Mouse (Mus musculus): ENCODE results near the gene Mindy1. TPM values are rescaled to one million over a fixed set of nuclear protein-coding genes. Genes with fewer than 3 reads are reported as not detected.

Gene Mindy1
- polyA plus RNA-seq, 1 experiment, result 33.3 TPM

DNA sequence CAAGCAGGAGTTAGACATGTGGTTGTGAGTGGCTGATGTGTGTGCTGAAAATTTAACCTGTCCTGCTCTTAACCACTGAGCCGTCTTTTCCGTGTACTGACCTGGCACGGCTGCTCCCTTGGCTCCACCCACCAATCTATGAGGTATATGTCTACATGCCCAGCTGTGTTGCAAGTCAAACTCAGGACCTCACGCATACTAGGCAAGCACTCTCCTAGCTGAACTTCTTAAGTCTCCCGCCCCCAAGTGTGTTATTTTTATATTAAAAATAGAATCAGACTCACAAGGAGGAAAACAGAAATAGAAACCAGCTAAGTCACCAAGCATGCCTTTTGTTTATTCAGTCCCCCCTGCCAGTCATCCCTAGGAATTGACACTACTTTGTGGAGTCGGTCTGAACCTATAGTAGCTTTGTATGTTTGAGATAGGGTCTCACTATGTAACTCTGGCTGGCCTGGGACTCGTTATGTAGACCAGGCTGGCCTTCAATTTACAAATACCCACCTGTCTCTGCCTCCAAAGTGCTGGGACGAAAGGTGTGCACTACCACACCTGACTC is 43.5 kb upstream of the Mindy1 start:
- Histone ChIP-seq H3K4me2 (ENCODE audit: low read depth) (peak overlapping the region; percentile 51), H3ac (ENCODE audit: control insufficient read depth, insufficient read length) (no peak overlapping the region), H3K79me2 (ENCODE audit: control insufficient read depth, insufficient read depth) (peaks cover 13% of the 10 kb centered on the region), H3K27me3 (ENCODE audit: control insufficient read depth, insufficient read depth, insufficient read length) (no peaks in the 10 kb centered on the region), H3K36me3 (ENCODE audit: control insufficient read depth, insufficient read depth) (peaks cover 41% of the 10 kb centered on the region), H3K4me3 (no peak overlapping the region)
- TF ChIP-seq REST (IDR thresholded peaks at IDR 0.05; ENCODE audit: insufficient read depth, insufficient read length) (no peak), TCF12 (IDR thresholded peaks at IDR 0.05; ENCODE audit: insufficient read depth, poor library complexity, severe bottlenecking) (peak; percentile 27), SRF (IDR thresholded peaks at IDR 0.05; ENCODE audit: control insufficient read depth, insufficient read length, low read depth) (no peak), MAX (IDR thresholded peaks at IDR 0.05; ENCODE audit: low read depth) (no peak), MYOG (IDR thresholded peaks at IDR 0.05; ENCODE audit: control insufficient read depth in 1 of 3, insufficient read depth in 1 of 3, insufficient read length in 2 of 3, low read depth in 2 of 3) (no peak), USF1 (IDR thresholded peaks at IDR 0.05; ENCODE audit: low read depth) (no peak), MYOD1 (IDR thresholded peaks at IDR 0.05; ENCODE audit: control insufficient read depth in 1 of 3, insufficient read length in 2 of 3, low read depth in 2 of 3) (peak; percentile 73 to 90 (median 87)), E2F4 (IDR thresholded peaks at IDR 0.05; ENCODE audit: insufficient read depth) (no peak), POLR2A (IDR thresholded peaks at IDR 0.05; ENCODE audit: insufficient read length, low read depth) (no peak), TCF3 (IDR thresholded peaks at IDR 0.05; ENCODE audit: insufficient read length, low read depth) (no peak), CEBPB (IDR thresholded peaks at IDR 0.05; ENCODE audit: insufficient read depth, poor library complexity, severe bottlenecking) (no peak), POLR2AphosphoS2 (IDR thresholded peaks at IDR 0.05; ENCODE audit: insufficient read length, low read depth) (peak; percentile 0)

DNA sequence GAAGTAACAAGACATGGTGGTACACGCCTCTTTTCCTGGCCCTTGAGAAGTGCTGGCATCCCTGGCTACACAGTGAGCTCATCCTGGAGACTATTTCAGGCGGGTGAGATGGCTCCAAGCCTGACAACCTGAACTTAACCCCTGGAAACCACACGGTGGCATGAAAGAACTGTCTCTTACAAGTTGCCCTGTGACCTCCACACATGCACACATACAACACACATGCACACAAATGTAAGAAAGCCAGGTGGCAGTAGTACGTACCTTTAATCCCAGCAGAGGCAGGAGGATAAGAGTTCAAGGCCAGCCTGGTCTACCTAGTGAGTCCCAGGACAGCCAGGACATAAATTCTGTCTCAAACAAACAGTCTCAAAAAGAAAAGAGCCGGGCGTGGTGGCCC is 42.1 kb upstream of the Mindy1 start:
- TF ChIP-seq E2F4 (IDR thresholded peaks at IDR 0.05; ENCODE audit: insufficient read depth) (no peak), SRF (IDR thresholded peaks at IDR 0.05; ENCODE audit: control insufficient read depth, insufficient read length, low read depth) (no peak), CEBPB (IDR thresholded peaks at IDR 0.05; ENCODE audit: insufficient read depth, poor library complexity, severe bottlenecking) (no peak), MYOG (IDR thresholded peaks at IDR 0.05; ENCODE audit: control insufficient read depth in 1 of 3, insufficient read depth in 1 of 3, insufficient read length in 2 of 3, low read depth in 2 of 3) (no peak), MAX (IDR thresholded peaks at IDR 0.05; ENCODE audit: low read depth) (no peak), USF1 (IDR thresholded peaks at IDR 0.05; ENCODE audit: low read depth) (no peak), POLR2AphosphoS2 (IDR thresholded peaks at IDR 0.05; ENCODE audit: insufficient read length, low read depth) (peak; percentile 64), TCF12 (IDR thresholded peaks at IDR 0.05; ENCODE audit: insufficient read depth, poor library complexity, severe bottlenecking) (no peak)
- Histone ChIP-seq H3ac (ENCODE audit: control insufficient read depth, insufficient read length) (no peak overlapping the region), H3K4me3 (no peak overlapping the region), H3K79me2 (ENCODE audit: control insufficient read depth, insufficient read depth) (peaks cover under 1% of the 10 kb centered on the region), H3K27me3 (ENCODE audit: control insufficient read depth, insufficient read depth, insufficient read length) (no peaks in the 10 kb centered on the region), H3K36me3 (ENCODE audit: control insufficient read depth, insufficient read depth) (peaks cover 30% of the 10 kb centered on the region), H3K4me2 (ENCODE audit: low read depth) (no peak overlapping the region)

- Histone ChIP-seq H3K36me3 (ENCODE audit: control insufficient read depth, insufficient read depth) (peaks cover 24% of the 10 kb centered on the region), H3K4me2 (ENCODE audit: low read depth) (no peak overlapping the region), H3K4me3 (no peak overlapping the region), H3ac (ENCODE audit: control insufficient read depth, insufficient read length) (no peak overlapping the region), H3K27me3 (ENCODE audit: control insufficient read depth, insufficient read depth, insufficient read length) (no peaks in the 10 kb centered on the region), H3K79me2 (ENCODE audit: control insufficient read depth, insufficient read depth) (no peaks in the 10 kb centered on the region)
- TF ChIP-seq SRF (IDR thresholded peaks at IDR 0.05; ENCODE audit: control insufficient read depth, insufficient read length, low read depth), result no peak
- TF ChIP-seq POLR2AphosphoS2 (IDR thresholded peaks at IDR 0.05; ENCODE audit: insufficient read length, low read depth), result peak; percentile 22
These were observed 41.2 kb upstream of the Mindy1 start for GRCm38 (mm10) chr3:95239971-95240370.

GRCm38 (mm10) chr3:95240900-95241299 is 40.2 kb upstream of the Mindy1 start:
- H3K4me2 ChIP-seq (ENCODE audit: low read depth), result no peak overlapping the region
- TF ChIP-seq USF1 (IDR thresholded peaks at IDR 0.05; ENCODE audit: low read depth), result no peak
- no peak for TF ChIP-seq MYOD1 (IDR thresholded peaks at IDR 0.05; ENCODE audit: control insufficient read depth in 1 of 3, insufficient read length in 2 of 3, low read depth in 2 of 3)
- TF ChIP-seq SRF (IDR thresholded peaks at IDR 0.05; ENCODE audit: control insufficient read depth, insufficient read length, low read depth), result no peak
- TF ChIP-seq TCF3 (IDR thresholded peaks at IDR 0.05; ENCODE audit: insufficient read length, low read depth), result no peak
- no peak for TF ChIP-seq CEBPB (IDR thresholded peaks at IDR 0.05; ENCODE audit: insufficient read depth, poor library complexity, severe bottlenecking)
- TF ChIP-seq MYOG (IDR thresholded peaks at IDR 0.05; ENCODE audit: control insufficient read depth in 1 of 3, insufficient read depth in 1 of 3, insufficient read length in 2 of 3, low read depth in 2 of 3), result no peak
- no peak for TF ChIP-seq POLR2AphosphoS2 (IDR thresholded peaks at IDR 0.05; ENCODE audit: insufficient read length, low read depth)
- no peak for TF ChIP-seq E2F4 (IDR thresholded peaks at IDR 0.05; ENCODE audit: insufficient read depth)
- no peak for TF ChIP-seq TCF12 (IDR thresholded peaks at IDR 0.05; ENCODE audit: insufficient read depth, poor library complexity, severe bottlenecking)
- no peak for TF ChIP-seq POLR2A (IDR thresholded peaks at IDR 0.05; ENCODE audit: insufficient read length, low read depth)
- no peak for TF ChIP-seq REST (IDR thresholded peaks at IDR 0.05; ENCODE audit: insufficient read depth, insufficient read length)
- no peak for TF ChIP-seq MAX (IDR thresholded peaks at IDR 0.05; ENCODE audit: low read depth)
- no peak overlapping the region for H3ac ChIP-seq (ENCODE audit: control insufficient read depth, insufficient read length)
- no peak overlapping the region for H3K4me3 ChIP-seq
- peaks cover 14% of the 10 kb centered on the region for H3K36me3 ChIP-seq (ENCODE audit: control insufficient read depth, insufficient read depth)
- no peaks in the 10 kb centered on the region for H3K27me3 ChIP-seq (ENCODE audit: control insufficient read depth, insufficient read depth, insufficient read length)
- no peaks in the 10 kb centered on the region for H3K79me2 ChIP-seq (ENCODE audit: control insufficient read depth, insufficient read depth)

- H3ac ChIP-seq (ENCODE audit: control insufficient read depth, insufficient read length), result no peak within 1 kb of the TSS
- no peak for TF ChIP-seq CEBPB (IDR thresholded peaks at IDR 0.05; ENCODE audit: insufficient read depth, poor library complexity, severe bottlenecking)
- no peak for TF ChIP-seq SRF (IDR thresholded peaks at IDR 0.05; ENCODE audit: control insufficient read depth, insufficient read length, low read depth)
- no peak for TF ChIP-seq REST (IDR thresholded peaks at IDR 0.05; ENCODE audit: insufficient read depth, insufficient read length)
- no peak for TF ChIP-seq E2F4 (IDR thresholded peaks at IDR 0.05; ENCODE audit: insufficient read depth)
- TF ChIP-seq MYOD1 (IDR thresholded peaks at IDR 0.05; ENCODE audit: control insufficient read depth in 1 of 3, insufficient read length in 2 of 3, low read depth in 2 of 3), result no peak
- TF ChIP-seq POLR2AphosphoS2 (IDR thresholded peaks at IDR 0.05; ENCODE audit: insufficient read length, low read depth), result no peak
- TF ChIP-seq USF1 (IDR thresholded peaks at IDR 0.05; ENCODE audit: low read depth), result no peak
- TF ChIP-seq POLR2A (IDR thresholded peaks at IDR 0.05; ENCODE audit: insufficient read length, low read depth), result no peak
- TF ChIP-seq MAX (IDR thresholded peaks at IDR 0.05; ENCODE audit: low read depth), result no peak
- TF ChIP-seq TCF12 (IDR thresholded peaks at IDR 0.05; ENCODE audit: insufficient read depth, poor library complexity, severe bottlenecking), result no peak
- TF ChIP-seq TCF3 (IDR thresholded peaks at IDR 0.05; ENCODE audit: insufficient read length, low read depth), result no peak
- no peak within 1 kb of the TSS for H3K4me3 ChIP-seq
- no peaks in the 10 kb centered on the region for H3K27me3 ChIP-seq (ENCODE audit: control insufficient read depth, insufficient read depth, insufficient read length)
- H3K79me2 ChIP-seq (ENCODE audit: control insufficient read depth, insufficient read depth), result no peaks in the 10 kb centered on the region
- peaks cover 8% of the 10 kb centered on the region for H3K36me3 ChIP-seq (ENCODE audit: control insufficient read depth, insufficient read depth)
- no peak within 1 kb of the TSS for H3K4me2 ChIP-seq (ENCODE audit: low read depth)
These were observed 39.6 kb upstream of the Mindy1 start, which contains the start of gene Gm128 for GRCm38 (mm10) chr3:95241498-95241897. Gene Gm128, minus strand, starts transcription at chr3:95241598.
